Comparison of ENCODE assay signal across 24 mouse cellular contexts in the genomic region with DNA sequence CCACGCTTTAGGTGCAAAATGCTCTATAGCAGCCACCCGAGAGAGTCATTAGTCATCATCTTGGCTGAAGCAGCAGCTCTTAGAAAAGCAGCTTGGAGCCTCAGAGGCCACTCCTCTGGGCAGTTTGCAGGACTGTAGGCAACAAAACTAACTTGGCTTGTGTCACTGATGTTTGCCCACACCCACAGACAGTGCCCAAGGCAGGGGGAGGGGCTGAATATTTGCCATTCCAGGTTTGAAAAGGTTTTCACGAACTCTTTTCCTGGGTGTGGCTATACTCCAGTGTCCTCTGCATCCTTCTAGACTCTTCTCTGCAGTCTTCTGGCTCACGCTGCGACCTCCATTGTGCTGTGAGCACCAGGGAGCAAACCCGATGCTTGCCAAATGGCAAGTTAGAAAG. TPM values are rescaled to one million over a fixed set of nuclear protein-coding genes. Genes with fewer than 3 reads are reported as not detected.
A peak's percentile ranks its signal among the peaks of the same experiment; 100 is the strongest.
DNase-seq lines count a peak whose midpoint lies in the region; ATAC-seq and TF ChIP-seq lines count a peak whose summit lies in the region.
"Had no signal": no experiment of that assay in that cellular context is flagged by ENCODE, and none has a peak within 500 bp of the region (broad histone marks: within the 10 kb centered on the region; RNA-seq: fewer than 3 reads in every experiment).

No protein-coding gene starts in this region.

- WGBS in heart, embryonic 11.5 days (ENCODE audit: insufficient replicate concordance), result 59% methylated on average over 6 of the region's 6 CpGs
- 38% methylated on average over 6 of the region's 6 CpGs for WGBS in lung, postnatal 0 days
- 54% methylated on average over 6 of the region's 6 CpGs for WGBS in liver, postnatal 0 days (ENCODE audit: insufficient replicate concordance)

- no peak for TF ChIP-seq CTCF in lung, postnatal 0 days (IDR thresholded peaks at IDR 0.05)
- TF ChIP-seq CTCF in liver, postnatal 0 days (IDR thresholded peaks at IDR 0.05; ENCODE audit: low read depth), result no peak

- H3K4me1 ChIP-seq in heart, embryonic 11.5 days (ENCODE audit: control insufficient read depth, insufficient read depth, low read length), result no peaks in the 10 kb centered on the region
- no peaks in the 10 kb centered on the region for H3K4me1 ChIP-seq in lung, postnatal 0 days (ENCODE audit: insufficient read depth, low read depth, low read length)
- H3K4me1 ChIP-seq in liver, postnatal 0 days (ENCODE audit: insufficient read depth), result peaks cover 5% of the 10 kb centered on the region; the same call in 1 of the 2 replicates
- H3K4me1 ChIP-seq: heart, embryonic 12.5 days; midbrain, embryonic 12.5 days; neural tube, embryonic 12.5 days had no signal

- no peak overlapping the region for H3K27ac ChIP-seq in heart, embryonic 11.5 days (ENCODE audit: low read depth, low read length)
- H3K27ac ChIP-seq in lung, postnatal 0 days (ENCODE audit: low read length), result no peak overlapping the region
- H3K27ac ChIP-seq in liver, postnatal 0 days (ENCODE audit: low read depth), result no peak overlapping the region
- H3K27ac ChIP-seq: forebrain, embryonic 10.5 days; hindbrain, embryonic 13.5 days; limb, embryonic 12.5 days; midbrain, embryonic 12.5 days; neural tube, embryonic 12.5 days had no signal

- H3K4me2 ChIP-seq in heart, embryonic 11.5 days, result no peak overlapping the region
- H3K4me2 ChIP-seq in lung, postnatal 0 days (replicated peaks; ENCODE audit: low read depth, low read length), result no peak overlapping the region
- H3K4me2 ChIP-seq in liver, postnatal 0 days (ENCODE audit: low read depth, low read length), result peak overlapping the region; percentile 40; the same call in 1 of the 2 replicates
- H3K4me2 ChIP-seq: heart, embryonic 12.5 days; hindbrain, embryonic 13.5 days; limb, embryonic 12.5 days; midbrain, embryonic 12.5 days; neural tube, embryonic 12.5 days had no signal

- no peaks in the 10 kb centered on the region; the same call in 1 of the 2 replicates for H3K27me3 ChIP-seq in heart, embryonic 11.5 days (ENCODE audit: control insufficient read depth, insufficient read depth, low read length)
- H3K27me3 ChIP-seq in lung, postnatal 0 days (replicated peaks; ENCODE audit: insufficient read depth, low read length), result no peaks in the 10 kb centered on the region
- no peaks in the 10 kb centered on the region for H3K27me3 ChIP-seq in liver, postnatal 0 days (ENCODE audit: insufficient read depth, low read length)
- H3K27me3 ChIP-seq: heart, embryonic 12.5 days; neural tube, embryonic 12.5 days had no signal

- H3K4me3 ChIP-seq in heart, embryonic 11.5 days (ENCODE audit: low read depth, low read length), result no peak overlapping the region
- no peak overlapping the region for H3K4me3 ChIP-seq in lung, postnatal 0 days (ENCODE audit: low read depth, low read length)
- no peak overlapping the region for H3K4me3 ChIP-seq in liver, postnatal 0 days (ENCODE audit: low read depth, low read length)
- H3K4me3 ChIP-seq: forebrain, embryonic 10.5 days; heart, embryonic 12.5 days; hindbrain, embryonic 13.5 days; limb, embryonic 12.5 days; midbrain, embryonic 12.5 days; neural tube, embryonic 12.5 days had no signal

- H3K9ac ChIP-seq in heart, embryonic 11.5 days (ENCODE audit: low read depth, low read length), result no peak overlapping the region
- no peak overlapping the region for H3K9ac ChIP-seq in lung, postnatal 0 days (replicated peaks; ENCODE audit: low read depth)
- no peak overlapping the region for H3K9ac ChIP-seq in liver, postnatal 0 days (replicated peaks)
- H3K9ac ChIP-seq: forebrain, postnatal 0 days; heart, embryonic 12.5 days; hindbrain, embryonic 13.5 days; limb, embryonic 12.5 days; midbrain, embryonic 12.5 days; neural tube, embryonic 12.5 days had no signal

- no peaks in the 10 kb centered on the region for H3K9me3 ChIP-seq in heart, embryonic 11.5 days (replicated peaks; ENCODE audit: control insufficient read depth, low read length)
- no peaks in the 10 kb centered on the region for H3K9me3 ChIP-seq in lung, postnatal 0 days (ENCODE audit: low read length)
- no peaks in the 10 kb centered on the region for H3K9me3 ChIP-seq in liver, postnatal 0 days (ENCODE audit: low read length)
- H3K9me3 ChIP-seq: forebrain, embryonic 10.5 days; heart, embryonic 12.5 days; hindbrain, embryonic 13.5 days; limb, embryonic 12.5 days; midbrain, embryonic 12.5 days; neural tube, embryonic 12.5 days had no signal

- no peak for ATAC-seq in heart, embryonic 11.5 days (replicated peaks; ENCODE audit: insufficient number of reproducible peaks, low FRiP score, low TSS enrichment)
- peak; percentile 17; the same call in 1 of the 2 replicates for ATAC-seq in lung, postnatal 0 days
- no peak for ATAC-seq in liver, postnatal 0 days
- ATAC-seq in granulocyte monocyte progenitor cell, adult 5-6 weeks (replicated peaks; ENCODE audit: poor library complexity, severe bottlenecking), result no peak
- ATAC-seq: forebrain, postnatal 0 days; inflammation-experienced regulatory T-cells, adult 6 months had no signal

- no peaks in the 10 kb centered on the region for H3K36me3 ChIP-seq in heart, embryonic 11.5 days (ENCODE audit: control insufficient read depth, insufficient read depth, low read length)
- no peaks in the 10 kb centered on the region for H3K36me3 ChIP-seq in lung, postnatal 0 days (ENCODE audit: insufficient read depth, low read length)
- H3K36me3 ChIP-seq in liver, postnatal 0 days (replicated peaks; ENCODE audit: insufficient read depth, low read length), result no peaks in the 10 kb centered on the region
- H3K36me3 ChIP-seq: forebrain, embryonic 10.5 days; heart, embryonic 12.5 days; hindbrain, embryonic 13.5 days; limb, embryonic 12.5 days; midbrain, embryonic 12.5 days; neural tube, embryonic 12.5 days had no signal

- TF ChIP-seq EP300 in lung, postnatal 0 days (IDR thresholded peaks at IDR 0.05), result no peak
- no peak for TF ChIP-seq EP300 in liver, postnatal 0 days (IDR thresholded peaks at IDR 0.05; ENCODE audit: low read depth)

- DNase-seq in heart, adult 11 months, result peak; percentile 80
- peak; percentile 11 for DNase-seq in lung, postnatal 0 days (ENCODE audit: low spot score)
- no peak for DNase-seq in lung, postnatal 25 days (ENCODE audit: low spot score)
- DNase-seq in ZHBTc4 (ENCODE audit: low read depth, low spot score), result peak; percentile 98
- DNase-seq in liver, postnatal 0 days, result no peak
- no peak for DNase-seq in thymus, postnatal 4 days
- DNase-seq: adrenal gland, postnatal 25 days; cerebellum, adult 11 months; cerebellum, postnatal 25 days; forebrain, postnatal 0 days; heart, postnatal 14 days; lung, adult 2 months; thymus, postnatal 25 days had no signal

RNA-seq across cellular contexts. Expression of gene Sall1, which starts 28.4 kb away (rescaled TPM):
- polyA plus RNA-seq in heart, embryonic 11.5 days (2014; fragmentation: Nextera tagmentation; extraction: Ambion mirVana), result 7.7 TPM in 2 replicates
- polyA plus RNA-seq in lung, postnatal 0 days (2015; fragmentation: Nextera tagmentation; extraction: Ambion mirVana), result 0.02 TPM in 1 of 2 replicates, not detected in the other
- polyA plus RNA-seq in liver, postnatal 0 days (2015; fragmentation: Nextera tagmentation; extraction: Ambion mirVana), result 3.3 and 3.9 TPM in 2 replicates
- not detected in 2 replicates for total RNA-seq in granulocyte monocyte progenitor cell, adult 5-6 weeks (2014; fragmentation: Nextera tagmentation)
- total RNA-seq in granulocyte monocyte progenitor cell, adult 5-6 weeks (2017), result not detected in 2 replicates
- total RNA-seq: adrenal gland, postnatal 25 days; gastrocnemius, adult 18-20 months; monocyte, adult 5-6 weeks had no signal
- polyA plus RNA-seq: inflammation-experienced regulatory T-cells, adult 6 months had no signal

Comparison
In these comparisons a context has a peak if more than half of its experiments do, and no peak if none do; other contexts are left out.
1. DNase-seq: peak in heart, adult 11 months (single experiment), lung, postnatal 0 days (single experiment) and ZHBTc4 (single experiment); none in lung, postnatal 25 days (single experiment), liver, postnatal 0 days (single experiment) and thymus, postnatal 4 days (single experiment).